In the genomic region with DNA sequence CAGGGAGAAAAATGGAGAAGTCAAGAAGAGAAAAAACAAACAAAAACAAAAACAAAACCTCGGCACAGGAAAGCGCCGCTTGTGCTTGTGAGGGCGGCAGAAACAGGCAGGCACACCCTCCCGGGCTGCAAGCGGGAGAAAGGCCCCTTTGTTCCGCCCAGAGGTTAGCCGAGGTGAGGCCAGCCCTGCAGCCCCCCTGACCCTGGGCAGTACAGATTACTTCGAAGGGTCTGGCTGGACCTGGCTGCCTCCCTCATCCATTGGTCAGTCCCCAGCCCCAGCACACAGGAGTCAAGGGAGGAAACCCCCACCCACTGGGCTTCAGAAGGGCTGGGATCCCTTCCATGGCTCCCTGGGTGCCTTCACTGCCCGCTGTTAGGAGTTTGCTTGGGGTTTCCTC, we compare ENCODE assay signal across 7 mouse cellular contexts. TPM values are rescaled to one million over a fixed set of nuclear protein-coding genes. Genes with fewer than 3 reads are reported as not detected.
DNase-seq lines count a peak whose midpoint lies in the region; ATAC-seq lines count a peak whose summit lies in the region.

No protein-coding gene starts in this region.

- H3K9ac ChIP-seq in midbrain, embryonic 15.5 days: no peak overlapping the region
- peak overlapping the region; percentile 55 for H3K9ac ChIP-seq in forebrain, embryonic 11.5 days (ENCODE audit: low read length)
- H3K9ac ChIP-seq in neural tube, embryonic 15.5 days (replicated peaks): peak overlapping the region; percentile 23; the same call in 1 of the 2 replicates

- no peaks in the 10 kb centered on the region for H3K9me3 ChIP-seq in midbrain, embryonic 10.5 days (replicated peaks)
- no peaks in the 10 kb centered on the region for H3K9me3 ChIP-seq in midbrain, embryonic 15.5 days
- no peaks in the 10 kb centered on the region for H3K9me3 ChIP-seq in forebrain, embryonic 11.5 days (ENCODE audit: control insufficient read depth, low read length)
- no peaks in the 10 kb centered on the region for H3K9me3 ChIP-seq in limb, embryonic 10.5 days (replicated peaks)
- no peaks in the 10 kb centered on the region for H3K9me3 ChIP-seq in neural tube, embryonic 15.5 days (replicated peaks)

- no peak for ATAC-seq in midbrain, embryonic 15.5 days (replicated peaks)
- no peak for ATAC-seq in forebrain, embryonic 11.5 days (replicated peaks; ENCODE audit: low FRiP score)
- ATAC-seq in neural tube, embryonic 15.5 days (ENCODE audit: low FRiP score): no peak

- peak overlapping the region; percentile 33 for H3K4me3 ChIP-seq in midbrain, embryonic 10.5 days
- no peak overlapping the region for H3K4me3 ChIP-seq in midbrain, embryonic 15.5 days
- H3K4me3 ChIP-seq in forebrain, embryonic 11.5 days (ENCODE audit: low read depth, low read length): no peak overlapping the region
- peak overlapping the region; percentile 33 for H3K4me3 ChIP-seq in limb, embryonic 10.5 days
- H3K4me3 ChIP-seq in neural tube, embryonic 15.5 days (replicated peaks): no peak overlapping the region

- no peak overlapping the region for H3K4me2 ChIP-seq in midbrain, embryonic 15.5 days
- H3K4me2 ChIP-seq in forebrain, embryonic 11.5 days (ENCODE audit: low read depth, low read length, severe bottlenecking): peak overlapping the region; percentile 15; the same call in 1 of the 2 replicates
- 0 out of 2 replicates have a peak overlapping the region, but pooled peaks have one; percentile 48 for H3K4me2 ChIP-seq in neural tube, embryonic 15.5 days

- no peak for DNase-seq in midbrain, embryonic 10.5 days (ENCODE audit: low spot score)
- no peak for DNase-seq in forebrain, embryonic 11.5 days (ENCODE audit: low spot score)
- DNase-seq in limb, embryonic 10.5 days (ENCODE audit: low spot score): peak; percentile 68
- DNase-seq in thymus, postnatal 10 days (ENCODE audit: low spot score in 2 of 2): no peak
- DNase-seq in lung, postnatal 4 days: no peak

- peaks cover 100% of the 10 kb centered on the region for H3K27me3 ChIP-seq in midbrain, embryonic 10.5 days (ENCODE audit: low read depth, poor library complexity, severe bottlenecking)
- H3K27me3 ChIP-seq in midbrain, embryonic 15.5 days (replicated peaks): peaks cover 62% of the 10 kb centered on the region
- peaks cover 70% of the 10 kb centered on the region for H3K27me3 ChIP-seq in forebrain, embryonic 11.5 days (ENCODE audit: control insufficient read depth, insufficient read depth, low read length)
- H3K27me3 ChIP-seq in limb, embryonic 10.5 days (ENCODE audit: low read depth, poor library complexity, severe bottlenecking): peaks cover 100% of the 10 kb centered on the region
- H3K27me3 ChIP-seq in neural tube, embryonic 15.5 days (replicated peaks): peaks cover 73% of the 10 kb centered on the region

- peaks cover 44% of the 10 kb centered on the region for H3K4me1 ChIP-seq in midbrain, embryonic 10.5 days
- H3K4me1 ChIP-seq in midbrain, embryonic 15.5 days: peaks cover 50% of the 10 kb centered on the region
- peaks cover 42% of the 10 kb centered on the region for H3K4me1 ChIP-seq in forebrain, embryonic 11.5 days (replicated peaks; ENCODE audit: control insufficient read depth, insufficient read depth, low read length)
- H3K4me1 ChIP-seq in limb, embryonic 10.5 days: peaks cover 86% of the 10 kb centered on the region
- H3K4me1 ChIP-seq in neural tube, embryonic 15.5 days: peaks cover 94% of the 10 kb centered on the region

- peak overlapping the region; percentile 46; the same call in 1 of the 2 replicates for H3K27ac ChIP-seq in midbrain, embryonic 10.5 days (replicated peaks)
- no peak overlapping the region for H3K27ac ChIP-seq in midbrain, embryonic 15.5 days
- H3K27ac ChIP-seq in forebrain, embryonic 11.5 days (ENCODE audit: low read depth, low read length): no peak overlapping the region
- H3K27ac ChIP-seq in limb, embryonic 10.5 days: peak overlapping the region; percentile 95
- H3K27ac ChIP-seq in neural tube, embryonic 15.5 days (replicated peaks): peak overlapping the region; percentile 56

- H3K36me3 ChIP-seq in midbrain, embryonic 10.5 days: no peaks in the 10 kb centered on the region
- no peaks in the 10 kb centered on the region for H3K36me3 ChIP-seq in midbrain, embryonic 15.5 days (replicated peaks)
- no peaks in the 10 kb centered on the region for H3K36me3 ChIP-seq in forebrain, embryonic 11.5 days (ENCODE audit: control insufficient read depth, insufficient read depth, low read length)
- no peaks in the 10 kb centered on the region for H3K36me3 ChIP-seq in limb, embryonic 10.5 days
- H3K36me3 ChIP-seq in neural tube, embryonic 15.5 days: no peaks in the 10 kb centered on the region

- under 1% methylated on average over 10 of the region's 10 CpGs for WGBS in midbrain, embryonic 10.5 days
- 9% methylated on average over 10 of the region's 10 CpGs for WGBS in midbrain, embryonic 15.5 days
- 4% methylated on average over 10 of the region's 10 CpGs for WGBS in forebrain, embryonic 11.5 days
- 1% methylated on average over 10 of the region's 10 CpGs for WGBS in limb, embryonic 10.5 days
- 10% methylated on average over 10 of the region's 10 CpGs for WGBS in neural tube, embryonic 15.5 days

RNA-seq across cellular contexts. Expression of a gene that starts 15.5 kb away (rescaled TPM):
- polyA plus RNA-seq in midbrain, embryonic 10.5 days (2016; fragmentation: Nextera tagmentation; extraction: Ambion mirVana): 1.1 and 1.4 TPM in 2 replicates
- 0.97 and 1.8 TPM in 2 replicates for polyA plus RNA-seq in midbrain, embryonic 15.5 days (2015; fragmentation: Nextera tagmentation; extraction: Ambion mirVana)
- 3.0 and 3.1 TPM in 2 replicates for polyA plus RNA-seq in forebrain, embryonic 11.5 days (2014; fragmentation: Nextera tagmentation; extraction: Ambion mirVana)
- 3.7 and 8.1 TPM in 2 replicates for polyA plus RNA-seq in limb, embryonic 10.5 days (2016; fragmentation: Nextera tagmentation; extraction: Ambion mirVana)
- 1.4 and 1.8 TPM in 2 replicates for polyA plus RNA-seq in neural tube, embryonic 15.5 days (2015; fragmentation: Nextera tagmentation; extraction: Ambion mirVana)

RNA-seq across cellular contexts. Expression of a gene that starts 37.0 kb away (rescaled TPM):
- 4.8 and 5.8 TPM in 2 replicates for polyA plus RNA-seq in midbrain, embryonic 10.5 days (2016; fragmentation: Nextera tagmentation; extraction: Ambion mirVana)
- polyA plus RNA-seq in midbrain, embryonic 15.5 days (2015; fragmentation: Nextera tagmentation; extraction: Ambion mirVana): 3.4 and 4.2 TPM in 2 replicates
- polyA plus RNA-seq in forebrain, embryonic 11.5 days (2014; fragmentation: Nextera tagmentation; extraction: Ambion mirVana): 5.0 and 5.7 TPM in 2 replicates
- 4.6 and 4.7 TPM in 2 replicates for polyA plus RNA-seq in limb, embryonic 10.5 days (2016; fragmentation: Nextera tagmentation; extraction: Ambion mirVana)
- 3.1 and 6.1 TPM in 2 replicates for polyA plus RNA-seq in neural tube, embryonic 15.5 days (2015; fragmentation: Nextera tagmentation; extraction: Ambion mirVana)

RNA-seq across cellular contexts. Expression of a gene that starts 50.6 kb away (rescaled TPM):
- polyA plus RNA-seq in midbrain, embryonic 10.5 days (2016; fragmentation: Nextera tagmentation; extraction: Ambion mirVana): 24.8 and 26.3 TPM in 2 replicates
- polyA plus RNA-seq in midbrain, embryonic 15.5 days (2015; fragmentation: Nextera tagmentation; extraction: Ambion mirVana): 16.3 and 17.2 TPM in 2 replicates
- 34.6 and 37.7 TPM in 2 replicates for polyA plus RNA-seq in forebrain, embryonic 11.5 days (2014; fragmentation: Nextera tagmentation; extraction: Ambion mirVana)
- polyA plus RNA-seq in limb, embryonic 10.5 days (2016; fragmentation: Nextera tagmentation; extraction: Ambion mirVana): 31.7 and 32.0 TPM in 2 replicates
- 12.3 and 14.1 TPM in 2 replicates for polyA plus RNA-seq in neural tube, embryonic 15.5 days (2015; fragmentation: Nextera tagmentation; extraction: Ambion mirVana)

RNA-seq across cellular contexts. Expression of a gene that starts 52.2 kb away (rescaled TPM):
- 56.4 and 58.1 TPM in 2 replicates for polyA plus RNA-seq in midbrain, embryonic 10.5 days (2016; fragmentation: Nextera tagmentation; extraction: Ambion mirVana)
- polyA plus RNA-seq in midbrain, embryonic 15.5 days (2015; fragmentation: Nextera tagmentation; extraction: Ambion mirVana): 63.3 and 66.7 TPM in 2 replicates
- polyA plus RNA-seq in forebrain, embryonic 11.5 days (2014; fragmentation: Nextera tagmentation; extraction: Ambion mirVana): 52.7 and 72.3 TPM in 2 replicates
- polyA plus RNA-seq in limb, embryonic 10.5 days (2016; fragmentation: Nextera tagmentation; extraction: Ambion mirVana): 71.7 and 79.3 TPM in 2 replicates
- polyA plus RNA-seq in neural tube, embryonic 15.5 days (2015; fragmentation: Nextera tagmentation; extraction: Ambion mirVana): 66.7 and 75.1 TPM in 2 replicates

Comparison
In these comparisons a context has a peak if more than half of its experiments do, and no peak if none do; other contexts are left out.
1. H3K27ac ChIP-seq: peak in midbrain, embryonic 10.5 days (single experiment), limb, embryonic 10.5 days (single experiment) and neural tube, embryonic 15.5 days (single experiment); none in midbrain, embryonic 15.5 days (single experiment) and forebrain, embryonic 11.5 days (single experiment).
2. H3K4me3 ChIP-seq: peak in midbrain, embryonic 10.5 days (single experiment) and limb, embryonic 10.5 days (single experiment); none in midbrain, embryonic 15.5 days (single experiment), forebrain, embryonic 11.5 days (single experiment) and neural tube, embryonic 15.5 days (single experiment).